Mouse (Mus musculus): ENCODE measurements around the gene Tgfb2. TPM values are rescaled to one million over a fixed set of nuclear protein-coding genes. Genes with fewer than 3 reads are reported as not detected.

Tgfb2 gene
- 23.9 and 24.7 TPM in 2 replicates for polyA plus RNA-seq (2014; fragmentation: Nextera tagmentation; extraction: Ambion mirVana)

DNA sequence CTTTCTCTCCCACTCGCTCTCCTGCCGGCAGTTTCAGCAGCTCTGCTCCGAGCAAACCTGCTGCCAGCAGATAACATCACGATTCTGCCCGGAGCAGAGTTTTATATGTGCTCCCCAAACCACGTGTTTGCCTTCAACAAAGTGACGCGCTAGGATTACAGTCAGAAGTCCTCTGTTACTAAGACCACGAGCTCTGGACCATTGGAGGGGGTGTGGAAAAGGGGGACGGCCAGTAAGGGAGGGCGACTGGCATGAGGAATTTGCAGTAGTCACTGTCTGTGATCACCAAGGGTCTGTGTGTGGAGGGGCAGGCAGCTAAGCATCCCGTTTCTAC is at the start of gene Tgfb2:
Gene Tgfb2, minus strand, starts transcription at position 75 of the 334 bp plus-strand sequence.
- Histone ChIP-seq H3K27me3 (ENCODE audit: control insufficient read depth, insufficient read depth, low read length) (no peaks in the 10 kb centered on the region), H3K4me2 (replicated peaks; ENCODE audit: low read depth, low read length) (peak within 1 kb of the TSS; percentile 94), H3K4me3 (ENCODE audit: low read depth, low read length) (peak within 1 kb of the TSS; percentile 61), H3K36me3 (ENCODE audit: control insufficient read depth, insufficient read depth, low read length) (no peaks in the 10 kb centered on the region), H3K9ac (ENCODE audit: low read depth, low read length) (peak within 1 kb of the TSS; percentile 77), H3K4me1 (replicated peaks; ENCODE audit: control insufficient read depth, insufficient read depth, low read length) (no peaks in the 10 kb centered on the region), H3K9me3 (ENCODE audit: control insufficient read depth, low read length) (no peaks in the 10 kb centered on the region), H3K27ac (ENCODE audit: low read depth, low read length) (peak within 1 kb of the TSS; percentile 51; the same call in 1 of the 2 replicates)
- DNase-seq (ENCODE audit: low spot score), result no peak
- WGBS, result 5% methylated on average over 12 of the region's 12 CpGs
- ATAC-seq (ENCODE audit: low FRiP score), result peak; percentile 21; the same call in 1 of the 2 replicates

DNA sequence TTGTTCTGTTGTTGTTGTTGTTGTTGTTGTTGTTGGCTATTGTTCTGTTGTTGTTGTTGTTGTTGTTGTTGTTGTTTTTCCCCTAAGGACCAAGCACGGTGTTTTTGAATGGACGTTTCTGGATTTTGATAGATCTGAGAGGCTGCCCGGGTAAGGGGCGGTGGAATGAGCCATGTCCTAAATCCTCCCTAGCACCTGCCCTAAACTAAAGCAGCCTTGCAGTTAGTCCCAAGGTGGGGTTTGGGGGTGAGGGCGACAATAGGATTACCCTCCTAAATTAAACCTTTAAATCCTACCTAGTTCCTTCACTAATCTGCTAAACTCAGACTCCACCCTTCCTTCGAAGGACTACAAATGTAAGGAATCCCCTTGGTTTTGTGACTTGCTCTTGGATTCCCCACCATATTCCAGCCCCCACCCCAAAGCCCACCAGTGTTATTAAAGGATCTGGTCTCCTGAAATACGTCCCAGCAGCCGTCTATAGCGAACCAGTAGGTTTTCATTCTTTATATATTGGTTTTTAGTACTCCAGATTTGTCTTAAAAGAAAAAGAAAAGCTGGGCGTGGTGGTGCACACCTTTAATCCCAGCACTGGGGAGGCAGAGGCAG is 44.0 kb upstream of the Tgfb2 start:
- Histone ChIP-seq H3K4me1 (replicated peaks; ENCODE audit: control insufficient read depth, insufficient read depth, low read length) (no peaks in the 10 kb centered on the region; the same call in 1 of the 2 replicates), H3K36me3 (ENCODE audit: control insufficient read depth, insufficient read depth, low read length) (no peaks in the 10 kb centered on the region), H3K27ac (ENCODE audit: low read depth, low read length) (peak overlapping the region; percentile 72), H3K4me2 (replicated peaks; ENCODE audit: low read depth, low read length) (peak overlapping the region; percentile 25), H3K9ac (ENCODE audit: low read depth, low read length) (peak overlapping the region; percentile 85), H3K27me3 (ENCODE audit: control insufficient read depth, insufficient read depth, low read length) (no peaks in the 10 kb centered on the region), H3K9me3 (ENCODE audit: control insufficient read depth, low read length) (no peaks in the 10 kb centered on the region), H3K4me3 (ENCODE audit: low read depth, low read length) (peak overlapping the region; percentile 57)
- 38% methylated on average over 10 of the region's 10 CpGs for WGBS
- peak; percentile 76 for ATAC-seq (ENCODE audit: low FRiP score)
- DNase-seq (ENCODE audit: low spot score), result no peak

DNA sequence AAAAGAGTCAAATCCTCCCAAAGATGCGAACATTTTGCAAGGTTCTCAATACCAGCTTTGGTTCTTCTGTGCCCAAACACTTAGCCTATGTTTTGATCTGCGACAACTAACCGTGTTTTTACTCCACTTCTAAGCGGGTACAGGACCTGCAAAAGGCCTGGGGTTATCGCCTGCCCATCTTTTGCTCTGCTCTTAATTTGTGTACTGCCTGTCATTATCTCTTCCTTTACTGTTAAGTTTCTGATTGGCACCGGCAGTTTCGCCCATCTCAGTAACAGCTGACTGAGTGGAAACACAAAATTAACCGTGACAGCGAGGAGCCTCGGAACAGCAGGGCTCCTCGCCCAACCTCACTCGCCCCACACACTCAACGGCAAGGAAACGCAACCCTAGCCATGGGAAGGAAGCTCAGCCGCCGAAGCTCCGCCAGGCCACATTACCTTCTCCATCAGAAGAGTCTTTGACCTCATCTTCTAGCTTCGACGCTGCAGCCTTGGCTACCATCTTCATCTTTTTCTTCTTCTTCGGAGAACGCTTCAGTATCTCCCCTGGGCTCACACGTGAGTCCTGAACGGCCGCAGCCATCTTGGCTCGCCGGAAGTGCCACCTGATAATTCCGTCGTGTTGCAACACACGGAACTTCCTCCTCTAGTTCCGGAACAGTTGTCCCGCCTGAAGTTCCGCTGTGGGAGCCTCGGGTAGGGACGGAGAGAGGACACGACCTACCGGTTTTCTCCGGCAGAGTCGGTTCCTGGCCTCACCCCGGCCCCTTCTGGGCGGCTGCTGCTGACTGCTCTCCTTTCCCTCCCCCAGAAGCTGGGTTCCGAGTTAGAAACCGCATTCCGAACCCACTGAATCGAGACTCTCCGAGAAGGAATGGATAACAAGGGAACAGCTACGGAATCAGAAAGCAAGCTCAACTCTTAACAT is 43.2 kb upstream of the Tgfb2 start, which contains the start of gene Rrp15:
Gene Rrp15, minus strand, starts transcription at position 635 of the 930 bp plus-strand sequence.
- no peaks in the 10 kb centered on the region; the same call in 1 of the 2 replicates for H3K4me1 ChIP-seq (replicated peaks; ENCODE audit: control insufficient read depth, insufficient read depth, low read length)
- peak within 1 kb of the TSS; percentile 72 for H3K27ac ChIP-seq (ENCODE audit: low read depth, low read length)
- peak; percentile 96 for DNase-seq (ENCODE audit: low spot score)
- ATAC-seq (ENCODE audit: low FRiP score), result peak; percentile 96
- H3K4me3 ChIP-seq (ENCODE audit: low read depth, low read length), result peak within 1 kb of the TSS; percentile 57
- H3K4me2 ChIP-seq (replicated peaks; ENCODE audit: low read depth, low read length), result peak within 1 kb of the TSS; percentile 63
- no peaks in the 10 kb centered on the region for H3K9me3 ChIP-seq (ENCODE audit: control insufficient read depth, low read length)
- H3K36me3 ChIP-seq (ENCODE audit: control insufficient read depth, insufficient read depth, low read length), result no peaks in the 10 kb centered on the region
- under 1% methylated on average over 46 of the region's 46 CpGs for WGBS
- no peaks in the 10 kb centered on the region for H3K27me3 ChIP-seq (ENCODE audit: control insufficient read depth, insufficient read depth, low read length)
- H3K9ac ChIP-seq (ENCODE audit: low read depth, low read length), result peak within 1 kb of the TSS; percentile 85

DNA sequence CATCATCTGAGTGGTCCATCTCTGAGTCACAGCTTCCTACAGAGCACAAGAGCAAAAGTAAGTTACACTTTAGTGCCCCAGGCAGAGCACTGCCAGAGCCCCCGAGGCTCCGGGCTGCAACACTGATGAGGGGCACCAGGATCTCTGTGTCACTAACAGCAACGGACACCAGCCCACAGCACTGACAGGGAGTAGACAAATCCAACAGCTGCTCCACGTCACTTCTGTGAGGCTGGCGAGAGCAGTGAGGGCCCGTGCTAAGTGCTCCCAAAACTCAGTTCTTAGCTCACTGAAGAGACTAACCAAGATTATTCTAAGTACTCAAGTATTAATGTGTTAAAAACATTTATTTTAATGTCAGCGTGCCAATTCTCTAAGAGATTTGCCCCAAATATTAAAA is 34.0 kb upstream of the Tgfb2 start:
- H3K4me3 ChIP-seq (ENCODE audit: low read depth, low read length), result no peak overlapping the region
- H3K27ac ChIP-seq (ENCODE audit: low read depth, low read length), result no peak overlapping the region
- no peaks in the 10 kb centered on the region for H3K9me3 ChIP-seq (ENCODE audit: control insufficient read depth, low read length)
- H3K27me3 ChIP-seq (ENCODE audit: control insufficient read depth, insufficient read depth, low read length), result no peaks in the 10 kb centered on the region
- no peaks in the 10 kb centered on the region for H3K4me1 ChIP-seq (replicated peaks; ENCODE audit: control insufficient read depth, insufficient read depth, low read length)
- DNase-seq (ENCODE audit: low spot score) (no peak), ATAC-seq (ENCODE audit: low FRiP score) (no peak)
- H3K9ac ChIP-seq (ENCODE audit: low read depth, low read length), result no peak overlapping the region
- 0 out of 2 replicates have a peak, but pooled peaks cover 2% of the 10 kb centered on the region for H3K36me3 ChIP-seq (ENCODE audit: control insufficient read depth, insufficient read depth, low read length)
- 90% methylated on average over 7 of the region's 7 CpGs for WGBS
- no peak overlapping the region for H3K4me2 ChIP-seq (replicated peaks; ENCODE audit: low read depth, low read length)

DNA sequence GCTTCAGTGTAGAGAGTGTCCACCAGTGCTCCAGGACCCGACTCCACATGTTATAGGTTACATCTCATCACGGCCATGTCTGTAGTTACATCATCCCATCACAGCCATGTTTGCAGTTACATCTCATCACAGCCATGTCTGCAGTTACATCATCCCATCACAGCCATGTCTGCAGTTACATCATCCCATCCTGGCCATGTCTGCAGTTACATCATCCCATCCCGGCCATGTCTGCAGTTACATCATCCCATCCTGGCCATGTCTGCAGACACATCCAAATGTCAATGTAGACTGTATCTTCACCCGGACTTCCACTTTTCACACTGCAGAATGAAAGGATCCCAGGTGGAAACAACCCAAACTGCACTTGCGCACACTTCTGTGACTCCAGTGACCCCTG is 29.7 kb upstream of the Tgfb2 start:
- no peaks in the 10 kb centered on the region for H3K27me3 ChIP-seq (ENCODE audit: control insufficient read depth, insufficient read depth, low read length)
- H3K9me3 ChIP-seq (ENCODE audit: control insufficient read depth, low read length), result no peaks in the 10 kb centered on the region
- H3K4me2 ChIP-seq (replicated peaks; ENCODE audit: low read depth, low read length), result no peak overlapping the region
- H3K4me3 ChIP-seq (ENCODE audit: low read depth, low read length), result no peak overlapping the region
- 0 out of 2 replicates have a peak, but pooled peaks cover 2% of the 10 kb centered on the region for H3K36me3 ChIP-seq (ENCODE audit: control insufficient read depth, insufficient read depth, low read length)
- no peaks in the 10 kb centered on the region for H3K4me1 ChIP-seq (replicated peaks; ENCODE audit: control insufficient read depth, insufficient read depth, low read length)
- no peak overlapping the region for H3K27ac ChIP-seq (ENCODE audit: low read depth, low read length)
- no peak overlapping the region for H3K9ac ChIP-seq (ENCODE audit: low read depth, low read length)
- DNase-seq (ENCODE audit: low spot score), result no peak
- 93% methylated on average over 5 of the region's 5 CpGs for WGBS
- ATAC-seq (ENCODE audit: low FRiP score), result no peak

DNA sequence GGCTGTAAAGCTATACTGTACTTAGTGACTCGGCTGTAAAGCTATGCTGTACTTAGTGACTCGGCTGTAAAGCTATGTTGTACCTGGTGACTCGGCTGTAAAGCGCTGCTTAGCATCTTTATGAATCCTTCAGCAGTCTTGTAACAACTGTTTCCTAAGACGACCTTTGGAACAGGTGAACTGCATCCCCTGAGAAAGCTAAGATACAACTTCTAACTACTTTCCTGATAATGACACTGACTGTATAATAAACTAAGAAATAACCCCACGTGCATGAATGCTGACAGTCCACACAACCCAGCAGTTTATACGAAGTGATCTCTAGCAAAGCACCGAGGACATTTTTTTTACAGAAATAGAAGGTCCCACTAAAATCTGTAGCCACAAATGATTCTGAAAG is 27.3 kb upstream of the Tgfb2 start:
- DNase-seq (ENCODE audit: low spot score), result no peak
- Histone ChIP-seq H3K9me3 (ENCODE audit: control insufficient read depth, low read length) (no peaks in the 10 kb centered on the region), H3K4me3 (ENCODE audit: low read depth, low read length) (no peak overlapping the region), H3K4me2 (replicated peaks; ENCODE audit: low read depth, low read length) (no peak overlapping the region), H3K9ac (ENCODE audit: low read depth, low read length) (no peak overlapping the region), H3K27me3 (ENCODE audit: control insufficient read depth, insufficient read depth, low read length) (no peaks in the 10 kb centered on the region), H3K27ac (ENCODE audit: low read depth, low read length) (no peak overlapping the region), H3K36me3 (ENCODE audit: control insufficient read depth, insufficient read depth, low read length) (0 out of 2 replicates have a peak, but pooled peaks cover 2% of the 10 kb centered on the region), H3K4me1 (replicated peaks; ENCODE audit: control insufficient read depth, insufficient read depth, low read length) (no peaks in the 10 kb centered on the region)
- ATAC-seq (ENCODE audit: low FRiP score), result no peak
- 95% methylated on average over 8 of the region's 8 CpGs for WGBS

DNA sequence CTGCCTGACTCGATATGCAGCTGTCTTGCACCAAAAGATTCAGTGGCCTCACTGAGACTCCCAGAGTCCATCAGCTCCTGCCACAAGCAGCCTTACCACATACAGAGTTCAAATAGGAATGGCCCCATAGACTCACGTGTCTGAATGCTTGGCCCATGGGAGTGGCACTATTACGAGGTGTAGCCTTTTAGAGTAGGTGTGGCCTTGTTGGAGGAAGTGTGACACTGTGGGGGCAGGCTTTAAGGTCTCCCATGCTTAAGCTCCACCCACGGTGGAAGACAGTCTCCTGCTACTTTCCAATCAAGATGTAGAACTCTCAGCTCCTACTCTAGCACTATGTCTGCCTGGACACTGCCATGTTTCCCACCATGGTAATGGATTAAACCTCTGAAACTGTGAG is 23.0 kb upstream of the Tgfb2 start:
- Histone ChIP-seq H3K27ac (ENCODE audit: low read depth, low read length) (no peak overlapping the region), H3K4me1 (replicated peaks; ENCODE audit: control insufficient read depth, insufficient read depth, low read length) (no peaks in the 10 kb centered on the region), H3K9me3 (ENCODE audit: control insufficient read depth, low read length) (no peaks in the 10 kb centered on the region), H3K36me3 (ENCODE audit: control insufficient read depth, insufficient read depth, low read length) (no peaks in the 10 kb centered on the region), H3K4me3 (ENCODE audit: low read depth, low read length) (no peak overlapping the region), H3K4me2 (replicated peaks; ENCODE audit: low read depth, low read length) (no peak overlapping the region), H3K27me3 (ENCODE audit: control insufficient read depth, insufficient read depth, low read length) (no peaks in the 10 kb centered on the region), H3K9ac (ENCODE audit: low read depth, low read length) (no peak overlapping the region)
- DNase-seq (ENCODE audit: low spot score), result no peak
- WGBS, result 79% methylated on average over 4 of the region's 4 CpGs
- ATAC-seq (ENCODE audit: low FRiP score), result no peak

DNA sequence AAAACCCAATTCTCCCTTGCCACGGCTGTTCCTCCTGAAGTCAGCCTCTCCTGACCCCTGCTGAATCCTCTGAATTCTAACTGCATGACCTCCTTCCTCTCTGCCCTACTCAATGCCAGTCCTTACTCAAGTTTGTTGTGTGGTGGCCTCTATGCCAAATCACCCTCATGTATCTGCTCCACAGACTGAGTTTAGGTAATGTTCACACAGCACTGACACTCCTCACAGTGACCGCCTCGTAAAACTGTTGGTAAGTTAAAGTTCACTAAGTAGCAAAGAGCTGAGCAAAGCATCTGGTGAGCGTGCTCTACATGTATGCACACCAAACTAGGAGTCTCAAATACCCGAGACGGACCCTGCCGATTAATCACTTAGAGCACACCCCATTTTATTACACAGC is 20.3 kb upstream of the Tgfb2 start:
- H3K4me2 ChIP-seq (replicated peaks; ENCODE audit: low read depth, low read length), result no peak overlapping the region

More for the DNA sequence above, 20.3 kb upstream of the Tgfb2 start:
- Histone ChIP-seq H3K4me3 (ENCODE audit: low read depth, low read length) (no peak overlapping the region), H3K4me1 (replicated peaks; ENCODE audit: control insufficient read depth, insufficient read depth, low read length) (no peaks in the 10 kb centered on the region), H3K27me3 (ENCODE audit: control insufficient read depth, insufficient read depth, low read length) (no peaks in the 10 kb centered on the region), H3K9me3 (ENCODE audit: control insufficient read depth, low read length) (no peaks in the 10 kb centered on the region), H3K36me3 (ENCODE audit: control insufficient read depth, insufficient read depth, low read length) (no peaks in the 10 kb centered on the region), H3K9ac (ENCODE audit: low read depth, low read length) (no peak overlapping the region), H3K27ac (ENCODE audit: low read depth, low read length) (no peak overlapping the region)
- 90% methylated on average over 7 of the region's 7 CpGs for WGBS
- no peak for ATAC-seq (ENCODE audit: low FRiP score)
- no peak for DNase-seq (ENCODE audit: low spot score)
